In genomic region chr10:24754874-24755540, GRCm38 (mm10) we compare ENCODE assay signal across 10 mouse cellular contexts. TPM values are rescaled to one million over a fixed set of nuclear protein-coding genes. Genes with fewer than 3 reads are reported as not detected.
DNase-seq lines count a peak whose midpoint lies in the region; ATAC-seq and TF ChIP-seq lines count a peak whose summit lies in the region.
"Had no signal": no experiment of that assay in that cellular context is flagged by ENCODE, and none has a peak within 500 bp of the region (broad histone marks: within the 10 kb centered on the region; RNA-seq: fewer than 3 reads in every experiment).

No protein-coding gene starts in this region.

- peak; percentile 55 for ATAC-seq in forebrain, embryonic 11.5 days (replicated peaks; ENCODE audit: low FRiP score)
- no peak for ATAC-seq in intestine, postnatal 0 days
- ATAC-seq in neural tube, embryonic 13.5 days (ENCODE audit: low read depth), result no peak
- ATAC-seq: Patski had no signal

- H3K9me3 ChIP-seq in forebrain, embryonic 11.5 days (ENCODE audit: control insufficient read depth, low read length), result no peaks in the 10 kb centered on the region
- no peaks in the 10 kb centered on the region for H3K9me3 ChIP-seq in intestine, postnatal 0 days (ENCODE audit: control insufficient read depth)
- no peaks in the 10 kb centered on the region for H3K9me3 ChIP-seq in neural tube, embryonic 13.5 days

- peak overlapping the region; percentile 35 for H3K4me2 ChIP-seq in forebrain, embryonic 11.5 days (ENCODE audit: low read depth, low read length, severe bottlenecking)
- H3K4me2 ChIP-seq in intestine, postnatal 0 days (replicated peaks; ENCODE audit: low read depth), result peak overlapping the region; percentile 61
- H3K4me2 ChIP-seq in neural tube, embryonic 13.5 days, result peak overlapping the region; percentile 38

- H3K4me1 ChIP-seq in forebrain, embryonic 11.5 days (replicated peaks; ENCODE audit: control insufficient read depth, insufficient read depth, low read length), result peaks cover 7% of the 10 kb centered on the region
- no peaks in the 10 kb centered on the region for H3K4me1 ChIP-seq in intestine, postnatal 0 days (replicated peaks; ENCODE audit: control insufficient read depth, insufficient read depth, low read length)
- H3K4me1 ChIP-seq in neural tube, embryonic 13.5 days (replicated peaks), result peaks cover 10% of the 10 kb centered on the region

- no peaks in the 10 kb centered on the region for H3K27me3 ChIP-seq in forebrain, embryonic 11.5 days (ENCODE audit: control insufficient read depth, insufficient read depth, low read length)
- H3K27me3 ChIP-seq in intestine, postnatal 0 days (replicated peaks; ENCODE audit: control insufficient read depth, insufficient read depth, low read length), result no peaks in the 10 kb centered on the region
- no peaks in the 10 kb centered on the region for H3K27me3 ChIP-seq in neural tube, embryonic 13.5 days
- H3K27me3 ChIP-seq: Patski had no signal

- WGBS in forebrain, embryonic 11.5 days, result 24% methylated on average over 9 of the region's 9 CpGs
- 76% methylated on average over 9 of the region's 9 CpGs for WGBS in intestine, postnatal 0 days
- 32% methylated on average over 9 of the region's 9 CpGs for WGBS in neural tube, embryonic 13.5 days

- peak overlapping the region; percentile 37 for H3K4me3 ChIP-seq in layer of hippocampus, adult 2 months
- H3K4me3 ChIP-seq in forebrain, embryonic 11.5 days (ENCODE audit: low read depth, low read length), result no peak overlapping the region
- H3K4me3 ChIP-seq in intestine, postnatal 0 days (ENCODE audit: low read depth, low read length), result peak overlapping the region; percentile 43; the same call in 1 of the 2 replicates
- peak overlapping the region; percentile 10; the same call in 1 of the 2 replicates for H3K4me3 ChIP-seq in neural tube, embryonic 13.5 days

- no peak for DNase-seq in layer of hippocampus, adult 2 months (ENCODE audit: low spot score in 2 of 2)
- no peak for DNase-seq in layer of hippocampus, postnatal 36 days
- no peak for DNase-seq in forebrain, embryonic 11.5 days (ENCODE audit: low spot score)
- no peak for DNase-seq in layer of hippocampus, adult 9-11 months
- no peak for DNase-seq in kidney, postnatal 36 days
- no peak for DNase-seq in layer of hippocampus, adult 9-10 months (ENCODE audit: low spot score)
- DNase-seq: cerebellum, adult 11 months had no signal

- TF ChIP-seq CTCF in layer of hippocampus, adult 2 months (conservative IDR thresholded peaks at IDR 0.05), result no peak
- no peak for TF ChIP-seq CTCF in intestine, postnatal 0 days (IDR thresholded peaks at IDR 0.05; ENCODE audit: low read depth)

- no peak overlapping the region for H3K9ac ChIP-seq in forebrain, embryonic 11.5 days (ENCODE audit: low read length)
- H3K9ac ChIP-seq in intestine, postnatal 0 days (ENCODE audit: low read depth, low read length), result no peak overlapping the region
- no peak overlapping the region for H3K9ac ChIP-seq in neural tube, embryonic 13.5 days

- no peaks in the 10 kb centered on the region for H3K36me3 ChIP-seq in forebrain, embryonic 11.5 days (ENCODE audit: control insufficient read depth, insufficient read depth, low read length)
- H3K36me3 ChIP-seq in intestine, postnatal 0 days (ENCODE audit: control insufficient read depth, insufficient read depth), result no peaks in the 10 kb centered on the region
- no peaks in the 10 kb centered on the region for H3K36me3 ChIP-seq in neural tube, embryonic 13.5 days

- no peak overlapping the region for H3K27ac ChIP-seq in layer of hippocampus, adult 2 months
- no peak overlapping the region; the same call in 1 of the 2 replicates for H3K27ac ChIP-seq in forebrain, embryonic 11.5 days (ENCODE audit: low read depth, low read length)
- H3K27ac ChIP-seq in intestine, postnatal 0 days (ENCODE audit: low read depth, low read length), result 0 out of 2 replicates have a peak overlapping the region, but pooled peaks have one; percentile 89
- no peak overlapping the region for H3K27ac ChIP-seq in neural tube, embryonic 13.5 days (replicated peaks)

RNA-seq across cellular contexts. Expression of gene Enpp1, which starts 43.0 kb away (rescaled TPM):
- total RNA-seq in layer of hippocampus, adult 2 months (2021), result 1 to 10 TPM; 2.7 to 4.1 TPM
- 1 to 10 TPM; 3.2 to 4.0 TPM for total RNA-seq in layer of hippocampus, postnatal 36 days (2021)
- polyA plus RNA-seq in forebrain, embryonic 11.5 days (2014; fragmentation: Nextera tagmentation; extraction: Ambion mirVana), result 0.71 and 0.89 TPM in 2 replicates
- polyA plus RNA-seq in intestine, postnatal 0 days (2015; fragmentation: Nextera tagmentation; extraction: Ambion mirVana), result 14.1 and 14.7 TPM in 2 replicates
- polyA plus RNA-seq in neural tube, embryonic 13.5 days (2015; fragmentation: Nextera tagmentation; extraction: Ambion mirVana), result 2.2 and 4.1 TPM in 2 replicates
